Mouse (Mus musculus): ENCODE measurements at regions not wholly inside any gene's neighbourhood (a gene's known extent, or its start where the extent isn't known, plus 50 kb on each side); places are given as distances from the start of the nearest gene placed in this dataset.

GRCm38 (mm10) chr15:89940591-89940990 is 98.9 kb upstream of the Syt10 start:
- Histone ChIP-seq H3K4me1 (replicated peaks; ENCODE audit: control insufficient read depth, insufficient read depth, low read length) (no peaks in the 10 kb centered on the region), H3K27ac (no peak overlapping the region), H3K9ac (no peak overlapping the region), H3K4me2 (replicated peaks) (no peak overlapping the region), H3K36me3 (replicated peaks; ENCODE audit: control insufficient read depth, insufficient read depth) (no peaks in the 10 kb centered on the region), H3K27me3 (ENCODE audit: control insufficient read depth, insufficient read depth, low read length) (no peaks in the 10 kb centered on the region), H3K4me3 (replicated peaks; ENCODE audit: low read length) (no peak overlapping the region), H3K9me3 (ENCODE audit: control insufficient read depth, low read length) (no peaks in the 10 kb centered on the region)
- no peak for DNase-seq (ENCODE audit: low spot score)
- no peak for ATAC-seq (ENCODE audit: low FRiP score)
- WGBS = 85% methylated on average over 3 of the region's 3 CpGs

DNA sequence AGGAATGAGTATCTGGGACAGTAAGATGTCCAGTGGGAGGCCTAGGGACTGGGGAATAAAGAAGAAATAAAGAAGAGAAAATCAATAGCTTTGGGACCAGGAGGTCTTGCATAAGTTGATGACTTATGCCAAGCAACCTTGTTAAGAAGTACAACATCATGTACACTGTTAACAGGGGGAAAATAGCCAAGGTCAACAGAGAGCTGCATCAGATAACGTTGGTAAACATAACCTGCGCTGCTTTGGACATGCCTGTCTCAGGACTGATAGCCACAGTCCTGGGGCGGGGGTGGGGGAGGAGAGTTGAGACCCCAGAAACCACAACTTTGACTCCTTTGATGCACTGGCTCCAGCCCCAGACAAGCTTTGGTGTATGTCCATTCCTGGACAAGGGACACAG is 90.7 kb upstream of the Syt10 start:
- Histone ChIP-seq H3K27me3 (ENCODE audit: control insufficient read depth, insufficient read depth, low read length) (no peaks in the 10 kb centered on the region), H3K4me1 (replicated peaks; ENCODE audit: control insufficient read depth, insufficient read depth, low read length) (no peaks in the 10 kb centered on the region), H3K9me3 (ENCODE audit: control insufficient read depth, low read length) (no peaks in the 10 kb centered on the region), H3K4me3 (replicated peaks; ENCODE audit: low read length) (no peak overlapping the region), H3K4me2 (replicated peaks) (no peak overlapping the region), H3K27ac (no peak overlapping the region), H3K9ac (no peak overlapping the region), H3K36me3 (replicated peaks; ENCODE audit: control insufficient read depth, insufficient read depth) (no peaks in the 10 kb centered on the region)
- DNase-seq (ENCODE audit: low spot score) (no peak), ATAC-seq (ENCODE audit: low FRiP score) (no peak)
- WGBS = 90% methylated on average over 3 of the region's 3 CpGs

DNA sequence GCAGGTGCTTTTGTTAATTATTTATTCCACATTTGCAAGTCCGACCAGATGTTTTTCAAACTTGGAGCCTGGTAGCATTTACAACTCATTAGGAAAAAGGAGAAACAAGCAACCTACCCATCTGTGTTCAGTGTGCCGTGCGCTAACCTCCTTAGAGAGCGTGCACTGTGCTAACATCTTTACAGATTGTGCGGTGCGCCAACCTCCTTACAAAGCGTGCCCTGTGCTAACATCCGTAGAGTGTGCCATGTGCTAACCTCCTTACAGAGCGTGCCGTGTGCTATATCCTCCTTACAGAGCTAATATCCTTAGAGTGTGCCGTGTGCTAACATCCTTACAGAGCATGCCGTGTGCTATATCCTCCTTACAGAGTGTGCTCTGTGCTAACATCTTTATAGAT is 73.9 kb upstream of the Syt10 start:
- H3K9me3 ChIP-seq (ENCODE audit: control insufficient read depth, low read length) = no peaks in the 10 kb centered on the region
- H3K27ac ChIP-seq = no peak overlapping the region
- H3K4me3 ChIP-seq (replicated peaks; ENCODE audit: low read length) = no peak overlapping the region
- H3K9ac ChIP-seq = no peak overlapping the region
- H3K36me3 ChIP-seq (replicated peaks; ENCODE audit: control insufficient read depth, insufficient read depth) = no peaks in the 10 kb centered on the region
- no peak for DNase-seq (ENCODE audit: low spot score)
- H3K4me2 ChIP-seq (replicated peaks) = no peak overlapping the region
- 82% methylated on average over 12 of the region's 12 CpGs for WGBS
- no peak for ATAC-seq (ENCODE audit: low FRiP score)
- no peaks in the 10 kb centered on the region for H3K27me3 ChIP-seq (ENCODE audit: control insufficient read depth, insufficient read depth, low read length)
- H3K4me1 ChIP-seq (replicated peaks; ENCODE audit: control insufficient read depth, insufficient read depth, low read length) = no peaks in the 10 kb centered on the region

GRCm38 (mm10) chr15:89903057-89903456 is 61.4 kb upstream of the Syt10 start:
- no peaks in the 10 kb centered on the region for H3K36me3 ChIP-seq (replicated peaks; ENCODE audit: control insufficient read depth, insufficient read depth)
- WGBS = 39% methylated on average over 1 of the region's 1 CpGs
- no peak for ATAC-seq (ENCODE audit: low FRiP score)

GRCm38 (mm10) chr15:89893668-89894067 is 52.0 kb upstream of the Syt10 start:
- H3K4me1 ChIP-seq (replicated peaks; ENCODE audit: control insufficient read depth, insufficient read depth, low read length) = no peaks in the 10 kb centered on the region
- no peak overlapping the region for H3K9ac ChIP-seq
- H3K9me3 ChIP-seq (ENCODE audit: control insufficient read depth, low read length) = no peaks in the 10 kb centered on the region; the same call in 1 of the 2 replicates
- H3K4me3 ChIP-seq (replicated peaks; ENCODE audit: low read length) = no peak overlapping the region
- no peak overlapping the region for H3K27ac ChIP-seq
- H3K27me3 ChIP-seq (ENCODE audit: control insufficient read depth, insufficient read depth, low read length) = no peaks in the 10 kb centered on the region
- WGBS = 88% methylated on average over 3 of the region's 3 CpGs
- ATAC-seq (ENCODE audit: low FRiP score) (no peak), DNase-seq (ENCODE audit: low spot score) (no peak)
- H3K4me2 ChIP-seq (replicated peaks) = no peak overlapping the region
- H3K36me3 ChIP-seq (replicated peaks; ENCODE audit: control insufficient read depth, insufficient read depth) = no peaks in the 10 kb centered on the region

More at GRCm38 (mm10) chr15:89903057-89903456, 61.4 kb upstream of the Syt10 start:
- Histone ChIP-seq H3K4me1 (replicated peaks; ENCODE audit: control insufficient read depth, insufficient read depth, low read length) (no peaks in the 10 kb centered on the region), H3K4me2 (replicated peaks) (no peak overlapping the region), H3K4me3 (replicated peaks; ENCODE audit: low read length) (no peak overlapping the region), H3K9ac (no peak overlapping the region), H3K9me3 (ENCODE audit: control insufficient read depth, low read length) (no peaks in the 10 kb centered on the region), H3K27ac (no peak overlapping the region), H3K27me3 (ENCODE audit: control insufficient read depth, insufficient read depth, low read length) (no peaks in the 10 kb centered on the region)
- peak; percentile 29 for DNase-seq (ENCODE audit: low spot score)
